Mouse (Mus musculus): ENCODE results near the gene Cox6b2. TPM values are rescaled to one million over a fixed set of nuclear protein-coding genes. Genes with fewer than 3 reads are reported as not detected.

The Cox6b2 gene
- total RNA-seq, 1 experiment from 2014 or later = 28.1 TPM

DNA sequence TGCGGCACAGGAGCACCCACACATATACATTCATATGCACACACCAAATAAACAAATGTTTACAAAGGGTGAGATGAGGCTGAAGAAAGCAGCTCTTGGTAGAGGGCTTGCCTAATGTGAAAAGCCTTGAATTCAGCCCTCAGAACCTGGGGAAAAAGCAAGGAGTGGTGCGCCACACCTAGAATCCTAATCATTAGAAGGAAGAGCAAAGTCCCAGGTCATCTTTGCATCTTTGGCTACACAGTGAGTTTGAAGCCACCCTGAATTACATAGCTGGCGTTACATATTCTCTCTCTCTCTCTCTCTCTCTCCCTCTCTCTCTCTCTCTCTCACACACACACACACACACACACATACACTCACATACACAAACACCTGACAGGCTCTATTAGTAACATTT, 33.6 kb downstream of the Cox6b2 start:
- DNase-seq = no peak

DNA sequence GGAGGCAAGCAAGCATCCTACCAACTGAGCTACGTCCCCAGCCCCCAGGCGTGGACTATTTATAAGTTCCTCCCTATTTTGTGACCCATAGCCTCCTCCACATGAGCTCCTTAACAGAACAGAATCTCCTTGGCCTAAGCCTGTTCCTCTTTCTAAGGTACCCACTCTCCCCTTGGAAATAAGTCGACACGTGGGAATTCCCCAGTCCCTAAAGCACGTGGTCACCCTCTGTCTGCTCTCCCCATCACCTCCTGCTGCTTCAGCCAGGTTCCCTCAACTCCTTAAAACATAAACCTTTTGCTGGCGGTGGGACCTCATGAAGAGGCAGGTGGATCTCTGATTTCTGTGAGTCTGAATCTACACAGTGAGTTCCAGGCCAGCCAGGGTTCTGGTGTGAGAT, 35.9 kb downstream of the Cox6b2 start:
- no peak for DNase-seq

DNA sequence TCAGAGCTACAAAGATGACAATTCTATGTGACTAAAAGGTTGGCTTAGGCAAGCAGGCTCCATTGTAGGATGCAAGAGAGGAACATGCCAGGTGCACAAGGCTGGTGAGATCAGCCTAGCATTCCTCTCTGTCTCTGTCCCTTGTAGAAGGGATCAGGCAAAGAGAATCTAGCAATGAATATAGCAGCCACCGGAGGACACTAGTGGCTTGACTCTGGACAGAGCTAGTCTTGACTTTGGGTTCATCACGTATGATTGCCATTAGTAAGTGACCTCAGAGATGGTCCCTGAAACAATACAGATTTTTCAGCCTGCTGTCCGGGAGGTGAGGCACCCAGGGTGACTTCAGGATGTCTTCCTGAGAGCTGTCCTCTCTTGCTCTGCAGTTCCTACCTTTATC, 40.3 kb downstream of the Cox6b2 start:
- peak; percentile 39 for DNase-seq

DNA sequence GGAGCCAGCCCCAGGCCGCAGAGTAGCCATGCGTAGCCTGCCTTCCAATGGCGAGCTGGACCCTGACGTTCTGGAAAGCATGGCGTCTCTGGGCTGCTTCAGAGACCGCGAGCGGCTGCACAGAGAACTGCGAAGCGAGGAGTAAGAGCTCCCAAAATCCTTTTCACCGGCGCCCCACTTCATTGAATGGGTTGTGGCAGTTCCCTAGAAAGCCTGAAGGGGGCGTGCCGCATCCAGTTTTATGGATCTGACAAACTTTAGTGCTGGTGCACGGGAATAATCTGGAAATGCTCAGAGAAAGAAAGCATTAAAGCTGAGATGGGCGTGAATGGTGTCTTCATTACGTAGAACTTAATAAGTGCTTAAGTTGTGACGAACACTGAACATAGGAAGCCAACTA, 47.8 kb downstream of the Cox6b2 start:
- DNase-seq = peak; percentile 74

DNA sequence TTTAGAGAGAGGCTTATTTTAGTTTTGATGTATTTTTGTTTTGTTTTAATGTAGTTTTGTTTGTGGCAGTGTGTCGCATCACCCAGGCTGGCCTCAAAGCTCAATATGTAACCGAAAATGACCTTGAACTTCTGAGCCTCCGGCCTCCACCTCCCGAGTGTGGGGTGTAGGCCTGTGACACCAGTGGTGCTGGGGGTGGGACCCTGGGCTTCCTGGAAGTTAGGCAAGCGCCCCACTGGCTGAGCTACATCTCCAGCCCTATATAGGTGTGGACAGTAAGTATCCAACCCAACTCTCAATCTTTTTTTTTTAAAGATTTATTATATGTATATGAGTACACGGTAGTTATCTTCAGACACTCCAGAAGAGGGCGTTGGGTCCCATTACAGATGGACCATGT, 49.7 kb downstream of the Cox6b2 start:
- no peak for DNase-seq

DNA sequence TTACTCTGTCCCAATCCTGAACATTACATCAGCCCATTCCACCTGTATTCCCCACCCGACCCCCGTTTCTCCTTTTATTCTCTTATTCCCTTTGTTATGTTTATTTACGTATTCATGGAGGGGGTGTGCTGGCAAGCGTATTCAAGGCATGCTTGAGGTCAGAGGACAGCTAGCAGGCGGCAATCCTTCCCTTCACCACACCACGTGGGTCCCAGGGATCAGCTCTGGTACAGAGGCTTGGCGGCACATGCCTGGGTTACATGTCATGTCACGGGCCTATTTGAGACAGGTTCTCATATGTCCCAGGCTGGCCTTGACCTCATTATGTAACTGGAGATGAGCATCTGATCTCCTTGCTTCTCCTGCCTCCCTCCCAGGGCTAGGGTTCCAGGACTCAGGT, 50.6 kb downstream of the Cox6b2 start:
- no peak for DNase-seq

Other genes with a start within 250 kb of the Cox6b2 start
- 1.1 and 2.0 TPM in 2 replicates for gene Tnnt1, start 236.7 kb downstream of the Cox6b2 start, total RNA-seq (2021)
- gene Tnni3, start 228.9 kb downstream of the Cox6b2 start, total RNA-seq (2021) = 0.85 and 3.0 TPM in 2 replicates
- gene Dnaaf3, start 220.6 kb downstream of the Cox6b2 start, total RNA-seq (2021) = 0.63 and 0.75 TPM in 2 replicates
- 8.2 and 11.6 TPM in 2 replicates for gene Syt5, start 205.6 kb downstream of the Cox6b2 start, total RNA-seq (2021)
- gene Ptprh, start 149.1 kb downstream of the Cox6b2 start, total RNA-seq (2021) = not detected in 2 replicates
- gene Tmem86b, start 121.7 kb downstream of the Cox6b2 start, total RNA-seq (2021) = 8.8 and 16.2 TPM in 2 replicates
- 80.9 and 86.1 TPM in 2 replicates for gene Ppp6r1, start 94.1 kb downstream of the Cox6b2 start, total RNA-seq (2021)
- 34.0 and 37.9 TPM in 2 replicates for gene Hspbp1, start 68.0 kb downstream of the Cox6b2 start, total RNA-seq (2021)
- 6.0 and 8.4 TPM in 2 replicates for gene Brsk1, start 62.5 kb downstream of the Cox6b2 start, total RNA-seq (2021)
- gene Tmem150b, start 27.8 kb downstream of the Cox6b2 start, total RNA-seq (2021) = 0.30 and 0.79 TPM in 2 replicates
- 60.3 and 70.7 TPM in 2 replicates for gene Kmt5c, start 13.0 kb downstream of the Cox6b2 start, total RNA-seq (2021)
- not detected in 2 replicates for gene Fam71e2, start 18.2 kb upstream of the Cox6b2 start, total RNA-seq (2021)
- gene Il11, start 29.8 kb upstream of the Cox6b2 start, total RNA-seq (2021) = not detected in 2 replicates
- not detected in 2 replicates for gene Tmem190, start 29.8 kb upstream of the Cox6b2 start, total RNA-seq (2021)
- gene Tmem238, start 36.6 kb upstream of the Cox6b2 start, total RNA-seq (2021) = 10.2 and 11.7 TPM in 2 replicates
- gene Rpl28, start 39.8 kb upstream of the Cox6b2 start, total RNA-seq (2021) = 1,145 and 1,281 TPM in 2 replicates
- gene Ube2s, start 59.5 kb upstream of the Cox6b2 start, total RNA-seq (2021) = 140 and 146 TPM in 2 replicates
- gene Shisa7, start 91.6 kb upstream of the Cox6b2 start, total RNA-seq (2021) = 2.2 and 2.9 TPM in 2 replicates
- gene Isoc2b, start 117.2 kb upstream of the Cox6b2 start, total RNA-seq (2021) = 8.6 and 12.5 TPM in 2 replicates
- gene Isoc2a, start 124.1 kb upstream of the Cox6b2 start, total RNA-seq (2021) = 55.7 and 67.9 TPM in 2 replicates
- gene Gm36210, start 153.4 kb upstream of the Cox6b2 start, total RNA-seq (2021) = 0.26 TPM in 1 of 2 replicates, not detected in the other
- gene Zfp628, start 162.1 kb upstream of the Cox6b2 start, total RNA-seq (2021) = 13.7 and 16.2 TPM in 2 replicates
- gene Nat14, start 168.9 kb upstream of the Cox6b2 start, total RNA-seq (2021) = 6.6 and 8.1 TPM in 2 replicates
- 3.9 and 5.0 TPM in 2 replicates for gene Ssc5d, start 172.7 kb upstream of the Cox6b2 start, total RNA-seq (2021)
- gene Sbk2, start 211.3 kb upstream of the Cox6b2 start, total RNA-seq (2021) = 0.63 TPM in 1 of 2 replicates, not detected in the other
- 0.37 and 0.64 TPM in 2 replicates for gene Sbk3, start 218.1 kb upstream of the Cox6b2 start, total RNA-seq (2021)
- 17.8 and 20.5 TPM in 2 replicates for gene Zfp579, start 243.1 kb upstream of the Cox6b2 start, total RNA-seq (2021)